Mouse (Mus musculus) stomach, embryonic 16.5 days (tissue): Measurements from ENCODE around the gene Fam20c. TPM values are rescaled to one million over a fixed set of nuclear protein-coding genes. Genes with fewer than 3 reads are reported as not detected.

Experiments used
- ATAC-seq: fragments of 200-750 bp; cut with Nextera tagmentation; 2 replicates; pipeline ENCODE4 v1.8.0; 2017; ENCODE audit warnings: moderate number of reproducible peaks, moderate TSS enrichment; ENCODE audit not compliant: insufficient read depth, low FRiP score
- H3K27ac ChIP-seq: fragments of 300-500 bp; sonication (generic); 2 replicates; pipeline ENCODE4 v1.5.1; 2014; ENCODE audit warnings: low read length
- H3K27me3 ChIP-seq: fragments of 300-500 bp; sonication (generic); 2 replicates; pipeline ENCODE4 v1.6.1; 2014; ENCODE audit warnings: low read length, control low read depth, mixed read lengths; ENCODE audit not compliant: control insufficient read depth, insufficient read depth
- H3K36me3 ChIP-seq: fragments of 300-500 bp; sonication (generic); 2 replicates; pipeline ENCODE4 v1.6.1; 2014; ENCODE audit warnings: low read length; ENCODE audit not compliant: control insufficient read depth, insufficient read depth
- H3K4me1 ChIP-seq: fragments of 300-500 bp; sonication (generic); 2 replicates; pipeline ENCODE4 v1.6.1; 2014; ENCODE audit warnings: low read length, control low read depth, mixed read lengths; ENCODE audit not compliant: control insufficient read depth, insufficient read depth
- H3K4me2 ChIP-seq: fragments of 300-500 bp; sonication (generic); 2 replicates; pipeline ENCODE4 v1.6.1; 2014; ENCODE audit warnings: low read depth, low read length, mixed read lengths
- H3K4me3 ChIP-seq: fragments of 300-500 bp; sonication (generic); replicated peaks from 2 replicates; pipeline ENCODE4 v1.5.1; 2014; ENCODE audit warnings: mild to moderate bottlenecking, low read length
- H3K9ac ChIP-seq: fragments of 300-500 bp; sonication (generic); 2 replicates; pipeline ENCODE4 v1.6.1; 2014; ENCODE audit warnings: low read length
- H3K9me3 ChIP-seq: fragments of 300-500 bp; sonication (generic); replicated peaks from 2 replicates; pipeline ENCODE4 v1.6.1; 2016; ENCODE audit warnings: low read length, control low read depth; ENCODE audit not compliant: control insufficient read depth
- WGBS: fragments of 180-500 bp; shearing (Covaris S2); extraction: QIAGEN DNeasy Blood & Tissue Kit; methylation state at CpG from one replicate; pipeline ENCODE4 v1.1.7; 2014; 5-methylcytosine and 5-hydroxymethylcytosine counted together
- polyA plus RNA-seq: library from polyadenylated mRNA; unstranded; fragments of >200 nt; fragmentation: Nextera tagmentation; extraction: Ambion mirVana; gene quantifications from 2 replicates; pipeline ENCODE4 v1.2.1, GENCODE M21; 2015

Fam20c gene
- polyA plus RNA-seq, 1 experiment from 2014 or later: 5.4 TPM

DNA sequence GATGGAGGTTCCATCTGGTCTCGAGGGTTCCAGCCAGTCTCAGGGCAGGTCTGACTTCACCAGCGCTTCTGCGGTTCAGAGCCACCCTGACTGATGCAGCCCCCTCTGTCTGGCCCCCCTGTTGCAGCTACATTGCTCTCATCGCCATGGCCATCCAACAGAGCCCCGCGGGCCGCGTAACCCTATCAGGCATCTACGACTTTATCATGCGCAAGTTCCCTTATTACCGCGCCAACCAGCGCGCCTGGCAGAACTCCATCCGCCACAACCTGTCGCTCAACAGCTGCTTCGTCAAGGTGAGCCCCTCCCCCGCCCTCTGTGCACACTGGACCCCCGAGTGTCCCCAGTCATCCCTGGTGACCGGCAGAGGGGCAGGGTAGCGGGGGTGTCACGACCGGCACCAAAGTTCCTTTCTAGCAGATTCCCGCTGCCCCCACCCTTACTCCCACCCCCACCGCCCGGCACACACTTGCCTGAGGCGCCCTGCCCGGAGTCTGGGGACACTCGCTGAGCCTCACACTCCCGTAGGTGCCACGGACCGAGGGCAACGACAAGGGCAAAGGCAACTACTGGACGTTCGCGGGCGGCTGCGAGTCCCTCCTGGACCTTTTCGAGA, 66.5 kb downstream of the Fam20c start:
- Histone ChIP-seq H3K4me1 (no peaks in the 10 kb centered on the region), H3K4me3 (peak overlapping the region; percentile 43), H3K27me3 (peaks cover 47% of the 10 kb centered on the region), H3K36me3 (no peaks in the 10 kb centered on the region), H3K4me2 (peak overlapping the region; percentile 54), H3K27ac (no peak overlapping the region), H3K9me3 (0 out of 2 replicates have a peak, but pooled peaks cover 5% of the 10 kb centered on the region), H3K9ac (peak overlapping the region; percentile 13; the same call in 1 of the 2 replicates)
- WGBS: 2% methylated on average over 39 of the region's 39 CpGs
- ATAC-seq: no peak

DNA sequence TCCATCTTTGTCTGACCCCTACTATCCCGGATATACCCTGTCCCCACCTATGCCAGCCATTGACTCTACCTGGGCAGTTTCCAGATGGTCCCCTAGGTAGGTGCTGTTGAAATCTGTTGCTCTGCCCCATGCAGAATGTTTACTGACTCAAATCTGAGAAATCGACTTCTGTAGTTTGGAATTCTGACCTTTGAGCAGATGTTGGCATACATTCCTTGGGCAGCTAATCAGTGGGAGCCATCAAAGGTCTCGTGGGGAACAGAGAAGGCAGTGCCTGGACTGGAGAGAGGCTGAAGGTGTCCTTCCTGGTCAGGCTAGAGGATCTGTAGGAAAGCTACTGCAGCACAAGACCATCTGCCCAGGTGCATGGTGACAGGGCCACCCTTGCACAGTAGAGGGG, 70.8 kb downstream of the Fam20c start:
- Histone ChIP-seq H3K4me1 (no peaks in the 10 kb centered on the region), H3K36me3 (no peaks in the 10 kb centered on the region), H3K27ac (no peak overlapping the region), H3K4me2 (no peak overlapping the region), H3K4me3 (no peak overlapping the region), H3K9me3 (no peaks in the 10 kb centered on the region), H3K27me3 (peaks cover 35% of the 10 kb centered on the region), H3K9ac (no peak overlapping the region)
- WGBS: 56% methylated on average over 3 of the region's 3 CpGs
- no peak for ATAC-seq

DNA sequence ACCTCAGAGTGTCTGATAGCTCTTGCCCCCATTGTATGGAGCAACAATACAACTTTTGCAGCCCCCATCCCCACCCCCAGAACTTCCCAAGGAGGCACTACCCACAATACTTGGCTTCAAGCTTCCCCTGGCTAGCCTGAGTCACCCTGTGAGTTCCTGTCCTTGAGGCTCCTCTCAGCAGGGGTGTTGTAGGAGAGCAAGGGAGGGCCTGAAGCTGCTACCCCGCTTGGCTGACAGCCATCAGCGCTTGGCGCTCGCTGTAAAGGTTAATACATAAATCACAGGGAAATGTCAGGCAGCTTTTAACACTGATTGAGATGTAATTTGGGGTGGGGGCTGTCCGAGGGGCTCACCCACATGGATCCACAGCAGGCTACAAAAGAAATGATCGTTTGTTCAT, 79.1 kb downstream of the Fam20c start:
- Histone ChIP-seq H3K36me3 (no peaks in the 10 kb centered on the region), H3K9ac (no peak overlapping the region), H3K4me1 (peaks cover 6% of the 10 kb centered on the region; the same call in 1 of the 2 replicates), H3K27ac (no peak overlapping the region), H3K27me3 (no peaks in the 10 kb centered on the region), H3K9me3 (no peaks in the 10 kb centered on the region), H3K4me2 (no peak overlapping the region), H3K4me3 (no peak overlapping the region)
- 21% methylated on average over 6 of the region's 6 CpGs for WGBS
- no peak for ATAC-seq

DNA sequence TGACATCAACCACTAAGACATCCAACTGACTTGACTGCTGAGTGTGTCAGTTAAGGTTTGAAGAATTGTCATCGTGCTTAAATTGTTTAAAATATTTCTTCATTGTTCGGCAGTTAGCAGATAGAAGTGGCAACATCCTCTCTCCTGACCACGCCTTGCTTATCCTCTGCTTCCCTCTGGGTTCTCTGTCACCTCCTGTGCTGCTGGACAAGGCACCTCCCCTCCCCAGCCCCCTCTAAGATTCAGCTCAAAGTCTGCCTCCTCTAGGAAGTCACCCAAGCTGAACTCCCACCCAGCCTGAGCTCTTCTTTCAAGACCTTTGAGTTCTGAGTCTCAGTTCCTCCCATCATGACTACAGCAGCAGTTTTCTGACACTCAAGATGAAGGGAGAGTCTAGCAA, 80.6 kb downstream of the Fam20c start:
- Histone ChIP-seq H3K27me3 (no peaks in the 10 kb centered on the region), H3K4me1 (peaks cover 6% of the 10 kb centered on the region; the same call in 1 of the 2 replicates), H3K27ac (no peak overlapping the region), H3K4me3 (no peak overlapping the region), H3K9ac (no peak overlapping the region), H3K36me3 (no peaks in the 10 kb centered on the region), H3K9me3 (no peaks in the 10 kb centered on the region), H3K4me2 (no peak overlapping the region)
- no peak for ATAC-seq
- 61% methylated on average over 3 of the region's 3 CpGs for WGBS

DNA sequence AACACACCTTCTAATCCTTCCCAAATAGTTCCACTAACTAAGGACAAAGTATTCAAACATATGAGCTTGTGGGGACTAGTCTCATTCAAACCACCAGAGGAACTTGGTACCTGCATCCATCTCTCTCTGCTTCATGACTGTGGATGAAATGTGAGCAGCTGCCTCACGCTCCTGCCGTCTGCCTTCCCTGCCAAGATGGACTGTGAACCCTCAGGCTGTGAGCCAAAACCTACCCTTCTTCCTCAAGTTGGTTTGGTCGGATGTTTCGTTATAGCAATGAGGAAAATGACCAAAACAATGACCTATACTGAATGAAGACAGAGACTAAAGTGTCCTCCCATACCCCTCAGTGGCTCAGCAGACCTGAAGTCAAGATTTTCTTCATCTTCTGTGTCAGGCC, 86.7 kb downstream of the Fam20c start:
- Histone ChIP-seq H3K4me2 (no peak overlapping the region), H3K9ac (no peak overlapping the region), H3K27ac (no peak overlapping the region), H3K27me3 (no peaks in the 10 kb centered on the region), H3K4me3 (no peak overlapping the region), H3K36me3 (no peaks in the 10 kb centered on the region), H3K9me3 (peaks cover 5% of the 10 kb centered on the region; the same call in 1 of the 2 replicates), H3K4me1 (no peaks in the 10 kb centered on the region)
- ATAC-seq: no peak
- WGBS: 90% methylated on average over 4 of the region's 4 CpGs

DNA sequence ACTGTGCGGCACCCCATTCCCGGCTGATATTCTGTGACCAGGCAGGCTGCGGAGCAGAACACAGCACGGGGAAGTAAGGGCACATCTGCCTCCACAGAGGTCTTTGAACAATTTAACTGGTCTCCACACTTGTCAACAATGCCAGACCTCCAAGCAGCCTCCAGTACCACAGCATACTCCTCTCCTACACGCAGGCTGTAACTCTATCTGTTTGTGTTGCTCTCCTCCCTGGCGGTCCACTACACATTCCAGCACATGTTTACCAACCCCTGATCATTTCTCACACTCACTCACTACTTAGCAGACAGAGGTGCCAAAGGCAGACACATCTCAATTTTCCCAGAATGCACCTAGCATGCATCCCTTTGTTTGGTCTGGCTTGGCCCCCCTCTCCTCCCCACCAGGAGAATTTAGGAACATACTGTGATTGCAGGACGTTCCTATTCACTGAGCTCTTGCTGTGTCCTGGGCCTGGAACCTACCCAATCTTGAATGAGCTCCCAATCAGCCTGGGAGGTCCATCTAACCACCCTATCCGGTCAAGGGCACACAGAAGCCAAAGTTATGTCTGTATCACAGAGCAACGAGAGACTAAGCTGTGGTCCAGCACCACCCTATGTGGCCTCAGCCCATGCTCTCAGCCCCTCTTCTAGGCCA, 89.0 kb downstream of the Fam20c start:
- no peaks in the 10 kb centered on the region for H3K36me3 ChIP-seq
- H3K4me3 ChIP-seq: no peak overlapping the region
- no peaks in the 10 kb centered on the region for H3K4me1 ChIP-seq
- WGBS: 57% methylated on average over 9 of the region's 9 CpGs
- H3K27me3 ChIP-seq: no peaks in the 10 kb centered on the region
- no peak overlapping the region for H3K27ac ChIP-seq
- no peak for ATAC-seq
- no peak overlapping the region for H3K9ac ChIP-seq
- no peak overlapping the region for H3K4me2 ChIP-seq
- H3K9me3 ChIP-seq: peaks cover 5% of the 10 kb centered on the region; the same call in 1 of the 2 replicates

DNA sequence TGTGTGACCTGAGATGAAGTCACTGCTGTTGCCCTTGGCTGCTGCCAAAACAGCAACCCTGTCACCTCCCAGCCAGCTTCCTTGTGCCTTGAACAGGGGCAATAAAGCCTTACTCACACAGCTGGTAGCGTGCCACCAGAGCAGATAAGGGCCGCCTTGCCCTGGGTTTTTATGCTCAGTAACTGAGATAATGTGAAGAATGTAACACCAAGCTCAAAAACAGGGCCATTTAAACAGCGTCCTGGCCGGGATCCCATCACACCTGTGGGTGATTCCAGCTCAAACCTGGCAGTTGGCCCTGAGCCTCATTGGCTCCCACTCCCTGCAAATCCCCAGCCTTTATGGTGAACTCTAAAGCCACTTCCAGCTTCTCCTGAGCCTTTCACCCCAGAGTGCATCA, 92.2 kb downstream of the Fam20c start:
- no peaks in the 10 kb centered on the region for H3K9me3 ChIP-seq
- no peaks in the 10 kb centered on the region for H3K36me3 ChIP-seq
- H3K27ac ChIP-seq: 0 out of 2 replicates have a peak overlapping the region, but pooled peaks have one; percentile 13
- 52% methylated on average over 4 of the region's 4 CpGs for WGBS
- no peak overlapping the region for H3K4me2 ChIP-seq
- H3K4me1 ChIP-seq: no peaks in the 10 kb centered on the region
- ATAC-seq: peak; percentile 39; the same call in 1 of the 2 replicates
- H3K9ac ChIP-seq: no peak overlapping the region
- no peak overlapping the region for H3K4me3 ChIP-seq
- H3K27me3 ChIP-seq: no peaks in the 10 kb centered on the region

DNA sequence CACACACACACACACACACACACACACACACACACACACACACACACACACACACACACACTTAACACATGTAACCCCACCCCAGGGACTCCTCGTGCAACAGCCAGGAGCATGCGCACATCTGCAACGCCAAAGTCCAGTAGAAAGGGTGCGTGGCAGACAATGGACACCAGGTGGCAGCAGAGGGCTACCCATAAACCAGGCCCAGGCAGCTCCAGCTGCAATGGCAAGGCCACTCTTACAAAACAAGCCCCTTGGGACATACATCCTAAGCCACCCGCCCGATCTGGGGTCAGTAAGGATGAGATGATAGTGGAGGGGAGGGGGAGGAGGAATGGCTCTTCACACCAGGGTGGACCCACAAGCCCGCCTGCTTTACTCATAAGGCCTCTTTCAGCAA, 93.8 kb downstream of the Fam20c start:
- Histone ChIP-seq H3K9me3 (no peaks in the 10 kb centered on the region), H3K9ac (no peak overlapping the region), H3K4me2 (no peak overlapping the region), H3K36me3 (no peaks in the 10 kb centered on the region), H3K4me1 (no peaks in the 10 kb centered on the region), H3K27me3 (no peaks in the 10 kb centered on the region), H3K27ac (no peak overlapping the region), H3K4me3 (no peak overlapping the region)
- 6% methylated on average over 7 of the region's 7 CpGs for WGBS
- ATAC-seq: peak; percentile 39; the same call in 1 of the 2 replicates

DNA sequence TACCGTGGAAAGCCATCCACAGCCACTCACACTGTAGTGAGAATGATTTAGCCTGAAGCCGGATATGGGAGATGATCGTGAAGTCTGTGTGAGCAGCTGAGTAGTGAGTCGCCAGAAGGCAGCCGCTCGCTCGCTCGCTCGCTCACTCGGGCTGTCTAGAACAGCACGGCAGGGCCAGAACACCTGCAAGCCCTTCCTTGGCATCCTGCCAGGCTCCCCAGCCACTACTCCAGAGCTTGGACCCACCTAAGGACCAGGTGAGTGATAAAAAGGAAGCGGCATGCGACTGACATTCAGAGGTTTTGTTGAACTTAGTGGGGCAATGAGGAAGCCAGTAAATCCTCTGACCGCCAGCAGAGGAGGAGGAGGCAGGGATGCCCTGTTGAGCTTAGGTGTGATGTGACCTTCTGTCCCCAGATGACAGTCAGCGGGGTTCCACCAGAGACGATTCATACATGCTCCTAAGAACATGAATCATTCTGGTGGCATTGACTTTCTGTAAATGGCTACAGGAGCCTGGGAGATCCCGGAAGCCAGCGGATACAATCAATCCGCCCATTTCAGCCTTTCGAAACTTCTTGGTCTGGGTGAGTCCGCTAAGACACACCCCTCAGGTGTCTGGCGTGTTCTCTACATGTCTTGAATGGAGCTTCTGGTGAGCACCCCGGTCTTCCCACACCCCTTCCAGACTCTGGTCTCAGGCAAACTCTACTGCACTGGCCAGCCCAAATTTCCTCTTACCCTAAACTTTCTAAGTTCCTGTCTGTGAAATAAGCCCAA, 95.6 kb downstream of the Fam20c start:
- H3K36me3 ChIP-seq: no peaks in the 10 kb centered on the region
- WGBS: 57% methylated on average over 23 of the region's 23 CpGs
- H3K4me3 ChIP-seq: no peak overlapping the region
- no peak overlapping the region for H3K9ac ChIP-seq
- peak overlapping the region; percentile 21; the same call in 1 of the 2 replicates for H3K27ac ChIP-seq
- H3K9me3 ChIP-seq: no peaks in the 10 kb centered on the region
- peak; percentile 19; the same call in 1 of the 2 replicates for ATAC-seq
- H3K4me1 ChIP-seq: no peaks in the 10 kb centered on the region
- no peaks in the 10 kb centered on the region for H3K27me3 ChIP-seq
- no peak overlapping the region for H3K4me2 ChIP-seq
